Mouse (Mus musculus) ES-E14 (cell line): ENCODE measurements around the gene Olfr68.

Experiments used
- HCFC1 ChIP-seq: IDR thresholded peaks from 2 replicates; pipeline ENCODE4 v1.6.1; 2012; ENCODE audit warnings: low read length, inconsistent platforms, borderline replicate concordance; ENCODE audit not compliant: insufficient read depth
- MAFK ChIP-seq: IDR thresholded peaks from 2 replicates; pipeline ENCODE4 v1.6.1; 2014; ENCODE audit warnings: mild to moderate bottlenecking, low read depth, low read length, inconsistent platforms; ENCODE audit not compliant: insufficient read depth
- ZNF384 ChIP-seq: IDR thresholded peaks from 2 replicates; pipeline ENCODE4 v1.6.1; 2012; ENCODE audit warnings: low read depth, low read length, inconsistent platforms

GRCm38 (mm10) chr7:103812174-103812573 is 32.7 kb upstream of the Olfr68 start:
- TF ChIP-seq MAFK (no peak), HCFC1 (no peak), ZNF384 (no peak)
